Mouse (Mus musculus) MEL (cell line): ENCODE results near the gene Fyb.

ENCODE experiments used
- CTCF ChIP-seq, 3 experiments: IDR thresholded peaks in 2 of 3; conservative IDR thresholded peaks in 1 of 3; 2 replicates each; pipeline ENCODE4 v1.5.1; 2011 to 2012; ENCODE audit warnings: low read length in 3 of 3, low read depth in 2 of 3, mild to moderate bottlenecking in 2 of 3, improper control_type of control experiment in 1 of 3, inconsistent platforms in 1 of 3, mixed read lengths in 1 of 3, moderate library complexity in 1 of 3; ENCODE audit not compliant: control insufficient read depth in 1 of 3, insufficient read depth in 1 of 3, poor library complexity in 1 of 3, severe bottlenecking in 1 of 3
- EP300 ChIP-seq, 2 experiments: IDR thresholded peaks; 2 replicates each; pipeline ENCODE4 v1.6.1; 2011; ENCODE audit warnings: improper control_type of control experiment in 2 of 2, low read length in 2 of 2, low read depth in 1 of 2, mild to moderate bottlenecking in 1 of 2
- GATA1 ChIP-seq: IDR thresholded peaks from 2 replicates; pipeline ENCODE4 v1.6.1; 2011; ENCODE audit warnings: low read depth, low read length, improper control_type of control experiment
- HCFC1 ChIP-seq: IDR thresholded peaks from 2 replicates; pipeline ENCODE4 v1.6.1; 2012; ENCODE audit warnings: low read depth, mild to moderate bottlenecking, inconsistent platforms, low read length, improper control_type of control experiment, moderate library complexity
- JUND ChIP-seq: IDR thresholded peaks from 2 replicates; pipeline ENCODE4 v1.6.1; 2011; ENCODE audit warnings: low read depth, mild to moderate bottlenecking, improper control_type of control experiment, low read length
- MAX ChIP-seq: IDR thresholded peaks from 2 replicates; pipeline ENCODE4 v1.6.1; 2011; ENCODE audit warnings: low read length, improper control_type of control experiment
- MEF2A ChIP-seq: IDR thresholded peaks from 2 replicates; pipeline ENCODE4 v1.6.1; 2014; ENCODE audit warnings: low read depth, mild to moderate bottlenecking, inconsistent platforms, low read length, improper control_type of control experiment; ENCODE audit not compliant: poor library complexity, insufficient replicate concordance, severe bottlenecking; ENCODE audit errors: extremely low read depth
- POLR2A ChIP-seq, 2 experiments: IDR thresholded peaks; 2 replicates each; pipeline ENCODE4 v1.6.1; 2011 to 2012; ENCODE audit warnings: low read length in 2 of 2, mild to moderate bottlenecking in 2 of 2, control low read depth in 1 of 2, improper control_type of control experiment in 1 of 2, low read depth in 1 of 2, moderate library complexity in 1 of 2; ENCODE audit not compliant: control insufficient read depth in 1 of 2, insufficient read depth in 1 of 2, poor library complexity in 1 of 2
- POLR2AphosphoS2 ChIP-seq: IDR thresholded peaks from 2 replicates; pipeline ENCODE4 v1.6.1; 2011; ENCODE audit warnings: low read length, improper control_type of control experiment
- POLR2AphosphoS5 ChIP-seq: IDR thresholded peaks from 2 replicates; pipeline ENCODE4 v1.6.1; 2012; ENCODE audit warnings: low read depth, borderline replicate concordance, mild to moderate bottlenecking, inconsistent platforms, low read length, moderate library complexity, mixed read lengths
- SIN3A ChIP-seq: IDR thresholded peaks from 2 replicates; pipeline ENCODE4 v1.6.1; 2012; ENCODE audit warnings: low read length, improper control_type of control experiment, inconsistent platforms
- TBP ChIP-seq: IDR thresholded peaks from 2 replicates; pipeline ENCODE4 v1.8.0; 2011; ENCODE audit warnings: low read depth, low read length, improper control_type of control experiment
- TCF12 ChIP-seq: IDR thresholded peaks from 2 replicates; pipeline ENCODE4 v1.6.1; 2014; ENCODE audit warnings: low read depth, mild to moderate bottlenecking, inconsistent platforms, low read length, improper control_type of control experiment, moderate library complexity
- ZMIZ1 ChIP-seq: IDR thresholded peaks from 2 replicates; pipeline ENCODE4 v1.6.1; 2012; ENCODE audit warnings: low read depth, mild to moderate bottlenecking, inconsistent platforms, low read length, improper control_type of control experiment, moderate library complexity

DNA sequence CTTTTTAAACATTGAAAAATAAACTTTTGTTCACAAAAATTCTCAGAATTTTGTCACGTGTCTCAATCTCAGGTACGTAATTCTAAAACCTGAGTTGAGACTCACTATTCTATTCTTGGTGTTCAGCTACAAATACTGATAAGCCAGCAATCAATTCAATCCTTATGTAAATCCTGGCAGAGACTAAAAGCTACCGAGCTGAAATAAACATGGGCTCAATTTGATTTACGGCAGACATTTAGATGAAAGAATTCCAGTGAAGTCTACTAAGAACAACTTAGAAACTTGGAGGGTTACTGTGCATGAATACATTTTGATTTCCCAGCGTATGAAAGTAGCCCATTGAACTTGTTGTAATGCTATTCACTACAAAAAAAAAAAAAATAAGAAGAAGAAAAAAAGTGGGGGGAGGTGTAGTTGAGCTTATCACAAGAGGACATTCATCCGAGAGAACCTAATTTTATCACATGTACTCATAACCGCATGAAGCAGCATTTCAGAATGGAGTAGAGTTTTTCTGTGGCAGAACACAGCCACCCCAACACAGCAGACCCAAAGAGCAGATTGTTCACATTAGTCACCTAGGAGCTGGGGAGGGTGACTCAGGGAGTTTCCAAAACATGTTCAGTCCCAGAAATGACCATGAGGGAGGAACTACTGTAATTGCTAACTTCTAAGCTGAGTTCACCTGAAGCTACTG is 17.1 kb downstream of the Fyb start:
- TF ChIP-seq GATA1 (peak; percentile 95), CTCF (IDR thresholded peaks at IDR 0.05 in 2 of 3, conservative IDR thresholded peaks at IDR 0.05 in 1 of 3; ENCODE audit: control insufficient read depth in 1 of 3, insufficient read depth in 1 of 3, low read depth in 2 of 3, low read length in 3 of 3, poor library complexity in 1 of 3, severe bottlenecking in 1 of 3) (no peak), POLR2A (IDR thresholded peaks at IDR 0.05; ENCODE audit: control insufficient read depth in 1 of 2, insufficient read depth in 1 of 2, low read depth in 1 of 2, low read length in 2 of 2, poor library complexity in 1 of 2) (no peak), POLR2AphosphoS2 (no peak), HCFC1 (no peak), SIN3A (peak; percentile 84), TBP (peak; percentile 34; the same call in 1 of the 2 replicates), MEF2A (peak; percentile 89; the same call in 1 of the 2 replicates), EP300 (IDR thresholded peaks at IDR 0.05; ENCODE audit: low read depth in 1 of 2, low read length in 2 of 2) (peak; percentile 95 to 97), POLR2AphosphoS5 (no peak), ZMIZ1 (no peak), JUND (0 out of 2 replicates have a peak, but pooled peaks have one; percentile 47), TCF12 (peak; percentile 93), MAX (no peak)
